In the genomic region with DNA sequence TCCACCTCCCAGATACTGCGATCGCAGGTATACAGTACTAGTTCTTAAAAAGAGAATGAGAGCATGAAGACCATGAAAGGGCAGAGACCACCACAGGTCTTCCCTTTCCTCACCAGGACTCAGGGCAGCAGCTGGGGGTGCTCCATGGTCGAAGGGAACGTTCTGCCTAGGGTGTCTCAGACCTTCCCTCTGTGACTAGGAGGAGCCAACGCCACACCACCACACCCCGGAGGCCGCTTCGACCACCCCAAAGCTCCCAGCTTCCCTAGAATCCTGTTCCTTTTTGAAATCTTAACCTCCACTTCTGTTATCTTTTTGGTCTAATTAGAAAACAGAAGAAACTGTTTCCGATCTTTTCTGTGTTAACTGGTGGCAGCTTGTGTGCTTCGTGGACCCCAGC, we compare ENCODE assay signal across 17 mouse cellular contexts. TPM values are rescaled to one million over a fixed set of nuclear protein-coding genes. Genes with fewer than 3 reads are reported as not detected.
A peak's percentile ranks its signal among the peaks of the same experiment; 100 is the strongest.
DNase-seq lines count a peak whose midpoint lies in the region; ATAC-seq and TF ChIP-seq lines count a peak whose summit lies in the region.
"Had no signal": no experiment of that assay in that cellular context is flagged by ENCODE, and none has a peak within 500 bp of the region (broad histone marks: within the 10 kb centered on the region; RNA-seq: fewer than 3 reads in every experiment).

No protein-coding gene starts in this region.

- DNase-seq in heart, adult 2 months: peak in 1 of 2 experiments; percentile 18
- no peak for DNase-seq in heart, postnatal 4 days
- no peak for DNase-seq in spleen, adult 2 months (ENCODE audit: low read depth in 1 of 2, low spot score in 2 of 2)
- DNase-seq in spleen, postnatal 36 days (ENCODE audit: low spot score in 2 of 2): no peak
- DNase-seq in liver, embryonic 13.5 days: no peak
- DNase-seq in frontal cortex, postnatal 36 days (ENCODE audit: low spot score in 2 of 2): no peak
- DNase-seq in embryo, embryonic 10.5 days (ENCODE audit: low spot score): no peak
- DNase-seq: cerebellum, adult 2 months; layer of hippocampus, postnatal 36 days; retina, postnatal 1 day; right cerebral cortex, postnatal 4 days; thymus, postnatal 4 days had no signal

- whole genome bisulfite sequencing in heart, adult 2 months: 78% methylated on average over 10 of the region's 10 CpGs
- WGBS in spleen, adult 2 months: 88% methylated on average over 10 of the region's 10 CpGs
- 76% methylated on average over 10 of the region's 10 CpGs for WGBS in liver, embryonic 13.5 days (ENCODE audit: insufficient replicate concordance)

- ATAC-seq in liver, embryonic 13.5 days (ENCODE audit: low read depth): no peak
- ATAC-seq: forebrain, embryonic 14.5 days; hindbrain, postnatal 0 days had no signal

- TF ChIP-seq CTCF in heart, adult 2 months (IDR thresholded peaks at IDR 0.05): no peak
- no peak for TF ChIP-seq CTCF in spleen, adult 2 months (IDR thresholded peaks at IDR 0.05; ENCODE audit: extremely low read depth, insufficient read depth, insufficient read length, insufficient replicate concordance)

- intact Hi-C loops in heart, adult 2 months (cut with DNase I): no loop called here

- peak overlapping the region; percentile 80 for H3K27ac ChIP-seq in heart, adult 2 months
- peak overlapping the region; percentile 53 for H3K27ac ChIP-seq in spleen, adult 2 months (ENCODE audit: insufficient read depth, low read length)
- H3K27ac ChIP-seq in liver, embryonic 13.5 days: peak overlapping the region; percentile 99

- H3K9me3 ChIP-seq in liver, embryonic 13.5 days (replicated peaks): no peaks in the 10 kb centered on the region
- H3K9me3 ChIP-seq: embryonic facial prominence, embryonic 10.5 days had no signal

- TF ChIP-seq POLR2A in heart, adult 2 months (IDR thresholded peaks at IDR 0.05; ENCODE audit: insufficient read depth, low read depth, low read length): no peak
- TF ChIP-seq POLR2A in spleen, adult 2 months (IDR thresholded peaks at IDR 0.05; ENCODE audit: low read depth, low read length): no peak

- TF ChIP-seq EP300 in heart, adult 2 months (IDR thresholded peaks at IDR 0.05; ENCODE audit: insufficient read depth, low read depth, low read length): no peak

- H3K27me3 ChIP-seq in heart, adult 2 months (ENCODE audit: control insufficient read depth, insufficient read depth, low read length): no peaks in the 10 kb centered on the region
- no peaks in the 10 kb centered on the region for H3K27me3 ChIP-seq in spleen, adult 2 months (ENCODE audit: control insufficient read depth, insufficient read depth, low read length)
- H3K27me3 ChIP-seq in liver, embryonic 13.5 days: no peaks in the 10 kb centered on the region
- H3K27me3 ChIP-seq: CH12.LX had no signal

- peaks cover 55% of the 10 kb centered on the region for H3K4me1 ChIP-seq in heart, adult 2 months (ENCODE audit: control insufficient read depth, insufficient read depth, low read length)
- H3K4me1 ChIP-seq in spleen, adult 2 months (ENCODE audit: control insufficient read depth, insufficient read depth, insufficient read length): peaks cover 8% of the 10 kb centered on the region; the same call in 1 of the 2 replicates
- peaks cover 91% of the 10 kb centered on the region for H3K4me1 ChIP-seq in liver, embryonic 13.5 days (replicated peaks)

- H3K79me2 ChIP-seq in heart, adult 2 months (replicated peaks; ENCODE audit: control insufficient read depth, insufficient read depth, low read length): no peaks in the 10 kb centered on the region; the same call in 1 of the 2 replicates

- H3K4me2 ChIP-seq in liver, embryonic 13.5 days: peak overlapping the region; percentile 85
- H3K4me2 ChIP-seq: heart, embryonic 11.5 days had no signal

- peak overlapping the region; percentile 20; the same call in 1 of the 2 replicates for H3K9ac ChIP-seq in heart, adult 2 months (ENCODE audit: low read depth, low read length)
- H3K9ac ChIP-seq in liver, embryonic 13.5 days: peak overlapping the region; percentile 86

- peaks cover 18% of the 10 kb centered on the region for H3K36me3 ChIP-seq in heart, adult 2 months (ENCODE audit: control insufficient read depth, insufficient read depth, low read length)
- H3K36me3 ChIP-seq in spleen, adult 2 months (ENCODE audit: control insufficient read depth, insufficient read depth, low read length): peaks cover 17% of the 10 kb centered on the region
- H3K36me3 ChIP-seq in liver, embryonic 13.5 days: peaks cover 40% of the 10 kb centered on the region

- no peak overlapping the region for H3K4me3 ChIP-seq in heart, adult 2 months
- peak overlapping the region; percentile 24 for H3K4me3 ChIP-seq in spleen, adult 2 months (ENCODE audit: extremely low read depth, insufficient read depth, insufficient read length)
- H3K4me3 ChIP-seq in liver, embryonic 13.5 days (replicated peaks): peak overlapping the region; percentile 76
- H3K4me3 ChIP-seq: embryonic facial prominence, embryonic 10.5 days had no signal

RNA-seq across cellular contexts. Expression of gene Fam53b, which starts 37.8 kb away (rescaled TPM):
- total RNA-seq in heart, adult 2 months (2021): 10 to 100 TPM; 22.0 to 26.9 TPM
- polyA plus RNA-seq in heart, adult 2 months (2012; rRNA removed): 22.5 and 25.7 TPM in 2 replicates
- 10 to 100 TPM; 29.6 to 38.3 TPM for total RNA-seq in heart, postnatal 4 days (2021)
- polyA plus RNA-seq in spleen, adult 2 months (2012; rRNA removed): 52.4 and 63.2 TPM in 2 replicates
- 19.1 and 21.4 TPM in 2 replicates for polyA plus RNA-seq in liver, embryonic 13.5 days (2015; fragmentation: Nextera tagmentation; extraction: Ambion mirVana)
